Mouse (Mus musculus): Measurements from ENCODE around the gene Adamts4.

Adamts4 gene

GRCm38 (mm10) chr1:171256937-171257548 lies 6.8 kb downstream of the Adamts4 start:
- peak; percentile 62 for DNase-seq

GRCm38 (mm10) chr1:171257781-171258180 lies 7.6 kb downstream of the Adamts4 start:
- no peak for DNase-seq

GRCm38 (mm10) chr1:171258921-171259320 lies 8.7 kb downstream of the Adamts4 start:
- DNase-seq, result no peak

- no peak for DNase-seq
These were observed 10.1 kb downstream of the Adamts4 start for GRCm38 (mm10) chr1:171260316-171260715.

GRCm38 (mm10) chr1:171262594-171263130 lies 12.4 kb downstream of the Adamts4 start:
- DNase-seq, result peak; percentile 16

GRCm38 (mm10) chr1:171263185-171263611 lies 13.0 kb downstream of the Adamts4 start:
- DNase-seq, result no peak

- DNase-seq, result no peak
These were observed 13.6 kb downstream of the Adamts4 start for GRCm38 (mm10) chr1:171263666-171264461.

GRCm38 (mm10) chr1:171265971-171266744 lies 15.9 kb downstream of the Adamts4 start:
- no peak for DNase-seq

GRCm38 (mm10) chr1:171268341-171268740 lies 18.1 kb downstream of the Adamts4 start:
- no peak for DNase-seq

- peak; percentile 99 for DNase-seq
These were observed 19.8 kb downstream of the Adamts4 start, which contains the start of gene B4galt3 for GRCm38 (mm10) chr1:171269848-171270572. B4galt3 (plus strand) TSS chr1:171270328.

GRCm38 (mm10) chr1:171270573-171270900 lies 20.3 kb downstream of the Adamts4 start:
- DNase-seq, result no peak

GRCm38 (mm10) chr1:171271196-171271595 lies 21.0 kb downstream of the Adamts4 start:
- DNase-seq, result no peak

- no peak for DNase-seq
These were observed 21.4 kb downstream of the Adamts4 start for GRCm38 (mm10) chr1:171271622-171272021.

GRCm38 (mm10) chr1:171272086-171272485 lies 21.9 kb downstream of the Adamts4 start:
- no peak for DNase-seq

- DNase-seq, result no peak
These were observed 23.9 kb downstream of the Adamts4 start for GRCm38 (mm10) chr1:171274171-171274570.

GRCm38 (mm10) chr1:171275144-171275734 lies 25.0 kb downstream of the Adamts4 start:
- DNase-seq, result no peak

GRCm38 (mm10) chr1:171276110-171276748 lies 26.0 kb downstream of the Adamts4 start:
- DNase-seq, result no peak

GRCm38 (mm10) chr1:171277736-171278135 lies 27.5 kb downstream of the Adamts4 start:
- DNase-seq, result no peak

- DNase-seq, result no peak
These were observed 28.2 kb downstream of the Adamts4 start for GRCm38 (mm10) chr1:171278436-171278835.

- DNase-seq, result no peak
These were observed 28.9 kb downstream of the Adamts4 start for GRCm38 (mm10) chr1:171279012-171279705.

GRCm38 (mm10) chr1:171279721-171280120 lies 29.5 kb downstream of the Adamts4 start:
- DNase-seq, result no peak

Data from thymus, postnatal 25 days (tissue).